Mouse (Mus musculus) MEL (cell line): Measurements from ENCODE around the gene Ficd.

Experiments
- CHD2 ChIP-seq: IDR thresholded peaks from 2 replicates; pipeline ENCODE4 v1.6.1; 2011; ENCODE audit warnings: low read length, improper control_type of control experiment
- CTCF ChIP-seq, 3 experiments: IDR thresholded peaks in 2 of 3; conservative IDR thresholded peaks in 1 of 3; 2 replicates each; pipeline ENCODE4 v1.5.1; 2011 to 2012; ENCODE audit warnings: low read length in 3 of 3, low read depth in 2 of 3, mild to moderate bottlenecking in 2 of 3, improper control_type of control experiment in 1 of 3, inconsistent platforms in 1 of 3, mixed read lengths in 1 of 3, moderate library complexity in 1 of 3; ENCODE audit not compliant: control insufficient read depth in 1 of 3, insufficient read depth in 1 of 3, poor library complexity in 1 of 3, severe bottlenecking in 1 of 3
- E2F4 ChIP-seq: IDR thresholded peaks from 2 replicates; pipeline ENCODE4 v1.6.1; 2011; ENCODE audit warnings: low read depth, low read length, improper control_type of control experiment, borderline replicate concordance
- ETS1 ChIP-seq: IDR thresholded peaks from 2 replicates; pipeline ENCODE4 v1.6.1; 2012; ENCODE audit warnings: low read depth, mild to moderate bottlenecking, inconsistent platforms, low read length, improper control_type of control experiment, moderate library complexity
- HCFC1 ChIP-seq: IDR thresholded peaks from 2 replicates; pipeline ENCODE4 v1.6.1; 2012; ENCODE audit warnings: low read depth, mild to moderate bottlenecking, inconsistent platforms, low read length, improper control_type of control experiment, moderate library complexity
- JUND ChIP-seq: IDR thresholded peaks from 2 replicates; pipeline ENCODE4 v1.6.1; 2011; ENCODE audit warnings: low read depth, mild to moderate bottlenecking, improper control_type of control experiment, low read length
- NELFE ChIP-seq: IDR thresholded peaks from 2 replicates; pipeline ENCODE4 v1.6.1; 2011; ENCODE audit warnings: low read depth, low read length, improper control_type of control experiment
- NRF1 ChIP-seq: IDR thresholded peaks from 2 replicates; pipeline ENCODE4 v1.6.1; 2014; ENCODE audit warnings: low read depth, mild to moderate bottlenecking, inconsistent platforms, low read length, improper control_type of control experiment, moderate library complexity; ENCODE audit not compliant: poor library complexity, insufficient read depth, severe bottlenecking
- POLR2A ChIP-seq, 2 experiments: IDR thresholded peaks; 2 replicates each; pipeline ENCODE4 v1.6.1; 2011 to 2012; ENCODE audit warnings: low read length in 2 of 2, mild to moderate bottlenecking in 2 of 2, control low read depth in 1 of 2, improper control_type of control experiment in 1 of 2, low read depth in 1 of 2, moderate library complexity in 1 of 2; ENCODE audit not compliant: control insufficient read depth in 1 of 2, insufficient read depth in 1 of 2, poor library complexity in 1 of 2
- POLR2AphosphoS2 ChIP-seq: IDR thresholded peaks from 2 replicates; pipeline ENCODE4 v1.6.1; 2011; ENCODE audit warnings: low read length, improper control_type of control experiment
- RAD21 ChIP-seq: IDR thresholded peaks from 2 replicates; pipeline ENCODE4 v1.6.1; 2011; ENCODE audit warnings: mild to moderate bottlenecking, low read depth, low read length, improper control_type of control experiment
- TAL1 ChIP-seq: IDR thresholded peaks from 2 replicates; pipeline ENCODE4 v1.6.1; 2012; ENCODE audit warnings: mild to moderate bottlenecking, inconsistent platforms, low read length, moderate library complexity, mixed read lengths
- ZC3H11A ChIP-seq: IDR thresholded peaks from 2 replicates; pipeline ENCODE4 v1.6.1; 2012; ENCODE audit warnings: low read depth, mild to moderate bottlenecking, inconsistent platforms, low read length, improper control_type of control experiment

DNA sequence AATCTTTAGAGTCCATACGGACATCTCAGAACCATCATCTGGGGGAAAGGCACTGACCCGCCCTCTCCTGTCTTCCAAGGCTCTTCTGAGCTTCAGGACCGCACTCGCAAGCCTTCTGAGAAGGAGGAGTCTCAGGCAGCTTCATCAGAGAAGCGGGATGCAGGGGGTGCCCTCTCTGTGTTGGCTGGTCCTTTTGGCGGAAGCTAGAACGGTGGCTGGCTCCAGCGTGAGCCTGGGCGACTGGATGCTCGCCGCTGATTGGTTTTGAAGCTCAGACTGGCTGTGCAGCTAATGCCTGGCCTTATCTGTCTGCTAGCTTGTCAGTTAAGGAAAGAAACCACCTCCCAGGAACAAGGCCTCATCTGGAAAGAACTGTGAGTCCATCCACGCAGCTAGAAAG, 8.4 kb upstream of the Ficd start:
- no peak for TF ChIP-seq TAL1
- TF ChIP-seq NELFE = no peak
- TF ChIP-seq CTCF (IDR thresholded peaks at IDR 0.05 in 2 of 3, conservative IDR thresholded peaks at IDR 0.05 in 1 of 3; ENCODE audit: control insufficient read depth in 1 of 3, insufficient read depth in 1 of 3, low read depth in 2 of 3, low read length in 3 of 3, poor library complexity in 1 of 3, severe bottlenecking in 1 of 3) = no peak
- TF ChIP-seq E2F4 = no peak
- TF ChIP-seq ETS1 = no peak
- no peak for TF ChIP-seq RAD21
- no peak for TF ChIP-seq POLR2A (IDR thresholded peaks at IDR 0.05; ENCODE audit: control insufficient read depth in 1 of 2, insufficient read depth in 1 of 2, low read depth in 1 of 2, low read length in 2 of 2, poor library complexity in 1 of 2)
- no peak for TF ChIP-seq POLR2AphosphoS2
- no peak for TF ChIP-seq CHD2
- TF ChIP-seq ZC3H11A = no peak
- TF ChIP-seq HCFC1 = no peak
- TF ChIP-seq NRF1 = no peak
- TF ChIP-seq JUND = no peak
